Mouse (Mus musculus): ENCODE data around the gene Pafah1b3.
A peak's percentile ranks its signal among the peaks of the same experiment; 100 is the strongest.

The Pafah1b3 gene

DNA sequence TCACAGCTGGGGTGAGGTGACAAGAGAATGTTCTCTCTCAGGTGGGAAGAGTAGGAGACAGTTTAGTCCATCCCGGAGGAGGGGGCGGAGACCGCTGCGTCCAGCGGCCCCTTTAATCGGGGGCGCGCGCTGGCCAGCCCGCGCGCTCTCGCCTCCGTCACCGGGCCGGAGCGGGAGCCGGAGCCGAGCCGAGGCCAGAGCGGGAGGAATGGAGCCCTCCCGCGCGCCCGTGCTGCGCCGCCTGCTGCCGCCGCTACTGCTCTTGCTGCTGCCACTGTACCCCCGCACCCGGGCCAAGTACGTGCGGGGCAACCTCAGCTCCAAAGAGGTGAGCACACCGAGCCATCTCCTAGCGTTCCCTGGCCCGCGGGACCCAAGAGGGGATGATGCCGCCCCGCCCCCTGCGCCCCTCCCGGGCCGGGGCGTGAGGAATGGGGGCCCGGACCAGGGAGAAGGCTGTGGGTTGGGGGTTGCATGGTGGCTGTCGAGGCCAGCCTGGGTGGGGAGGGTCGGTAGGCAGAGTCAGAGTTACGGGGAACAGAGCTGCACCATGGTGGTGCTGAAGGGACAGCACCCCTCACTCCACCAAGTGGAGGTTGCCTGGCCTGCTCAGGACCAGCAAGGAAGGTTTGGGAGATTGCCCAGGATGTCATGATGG, 8.3 kb upstream of the Pafah1b3 start, which contains the start of gene Tmem145:
TSS of gene Tmem145 (plus strand) at position 151 of the 658 bp plus-strand sequence.
- no peak for DNase-seq (ENCODE audit: low spot score in 2 of 2)

DNA sequence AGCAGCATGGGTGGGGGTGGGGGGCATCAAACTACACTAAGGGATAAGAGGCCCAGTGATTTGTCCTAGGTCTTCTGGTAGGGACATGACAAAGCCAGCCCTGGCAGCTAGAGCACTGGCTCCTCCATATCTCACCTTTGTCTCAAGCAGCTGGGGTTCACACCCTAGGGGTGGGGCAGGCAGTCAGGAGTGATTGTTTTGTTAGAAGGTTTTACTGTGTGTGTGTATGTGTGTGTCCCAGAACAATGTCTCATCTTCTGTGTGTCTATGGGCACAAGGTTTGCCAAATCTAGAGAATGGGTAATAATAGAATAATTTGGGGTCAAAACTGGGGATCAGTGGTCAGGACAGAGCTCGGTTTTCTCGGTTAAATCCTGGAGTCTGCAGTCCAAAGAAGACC, 7.7 kb upstream of the Pafah1b3 start:
- DNase-seq (ENCODE audit: low spot score in 2 of 2): no peak

DNA sequence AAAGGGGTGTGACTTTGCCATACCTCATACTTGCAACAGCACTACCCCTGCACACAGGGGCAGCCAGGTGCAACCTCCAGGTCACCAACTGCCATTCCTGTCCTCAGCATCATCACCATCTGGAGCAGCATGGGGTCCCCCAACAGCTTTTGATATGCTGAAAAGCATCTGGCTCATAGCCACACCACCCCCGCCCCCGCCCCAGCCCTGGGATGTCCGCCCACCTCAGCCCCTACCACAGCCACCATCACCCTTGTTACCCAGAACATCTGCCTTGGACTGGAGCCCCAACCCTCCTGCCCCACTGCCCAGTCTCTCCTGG, 5.9 kb upstream of the Pafah1b3 start:
- no peak for DNase-seq (ENCODE audit: low spot score in 2 of 2)

DNA sequence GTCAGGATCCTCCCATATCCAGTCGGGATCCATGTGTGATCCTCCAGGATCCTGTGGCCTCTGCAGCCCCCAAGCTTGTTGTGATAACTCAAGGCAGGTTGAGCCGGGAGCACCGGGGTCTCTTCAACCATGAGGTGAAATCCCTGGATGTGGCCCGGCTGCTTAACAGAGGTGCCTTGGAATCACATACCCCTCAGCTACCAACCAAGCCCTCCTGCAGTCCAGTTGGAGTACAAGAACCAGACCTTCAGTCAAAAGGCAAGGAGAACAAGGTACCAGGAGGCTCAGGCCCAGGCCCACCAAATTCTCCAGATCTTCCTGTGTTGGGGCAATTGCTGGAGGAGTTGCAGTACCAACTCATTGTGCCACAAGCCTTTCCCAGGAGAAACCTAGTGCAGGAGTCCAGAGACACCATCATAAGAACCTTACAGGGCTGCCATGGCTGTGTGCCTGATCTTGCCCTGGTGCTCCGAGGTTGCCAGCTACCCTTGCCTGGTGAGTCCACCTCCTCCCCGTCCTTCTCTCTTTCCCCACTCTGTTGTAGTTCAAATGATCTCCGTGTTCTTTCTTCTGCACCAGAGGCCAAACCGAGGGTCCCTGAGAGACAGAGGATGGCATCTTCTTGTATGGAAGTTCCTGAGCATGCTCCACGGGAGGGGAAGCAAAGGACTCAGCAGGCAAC, 5.4 kb upstream of the Pafah1b3 start:
- no peak for DNase-seq (ENCODE audit: low spot score in 2 of 2)

DNA sequence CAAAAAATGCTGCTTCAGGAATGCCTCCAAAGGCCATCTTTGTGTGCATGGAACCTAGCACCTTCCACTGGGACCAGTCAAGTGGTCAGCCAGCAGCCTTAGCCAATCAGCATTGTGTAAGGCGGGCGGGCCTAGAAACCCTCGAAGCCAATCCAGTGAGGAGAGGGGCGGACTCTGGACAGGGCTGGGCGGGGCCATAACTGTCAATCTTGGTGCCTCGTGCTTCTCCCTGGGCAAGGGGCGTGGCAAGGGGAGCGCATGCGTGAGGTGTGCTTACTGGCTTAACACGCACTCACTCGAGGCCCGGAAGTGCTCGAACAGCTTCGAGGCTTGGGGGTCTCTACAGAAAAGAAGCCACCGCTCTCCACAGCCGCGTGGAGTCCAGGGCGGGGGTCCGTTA, 3.3 kb upstream of the Pafah1b3 start, which contains the start of gene Prr19:
TSS of gene Prr19 (plus strand) at position 349 of the 400 bp plus-strand sequence.
- DNase-seq (ENCODE audit: low spot score in 2 of 2): no peak

DNA sequence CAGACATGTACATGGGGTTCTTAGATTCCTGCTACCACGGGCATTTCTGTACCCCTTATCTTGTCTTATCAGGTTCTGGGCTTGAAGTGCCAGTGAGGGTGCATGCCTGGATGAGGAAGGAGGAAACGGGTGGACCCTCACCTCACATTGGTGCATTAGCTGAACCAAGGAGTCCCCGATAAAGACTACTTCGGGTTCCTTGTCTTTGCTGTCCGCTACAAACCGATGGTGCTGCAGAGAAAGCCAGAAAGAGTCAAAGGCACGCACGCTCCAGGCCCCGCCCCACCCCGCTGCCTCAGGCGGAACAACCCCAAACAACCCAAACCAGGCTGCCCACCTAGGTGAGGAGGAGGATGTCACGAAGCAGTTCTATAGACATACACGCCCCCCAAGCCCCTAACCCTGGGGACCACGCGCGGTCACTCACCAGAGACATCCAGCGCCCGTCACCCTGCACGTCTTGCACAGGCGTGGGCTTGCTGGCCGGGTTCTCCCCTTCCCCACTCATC, 787 bp downstream of the Pafah1b3 start:
- DNase-seq (ENCODE audit: low spot score in 2 of 2): peak in 1 of 2 experiments; percentile 29

DNA sequence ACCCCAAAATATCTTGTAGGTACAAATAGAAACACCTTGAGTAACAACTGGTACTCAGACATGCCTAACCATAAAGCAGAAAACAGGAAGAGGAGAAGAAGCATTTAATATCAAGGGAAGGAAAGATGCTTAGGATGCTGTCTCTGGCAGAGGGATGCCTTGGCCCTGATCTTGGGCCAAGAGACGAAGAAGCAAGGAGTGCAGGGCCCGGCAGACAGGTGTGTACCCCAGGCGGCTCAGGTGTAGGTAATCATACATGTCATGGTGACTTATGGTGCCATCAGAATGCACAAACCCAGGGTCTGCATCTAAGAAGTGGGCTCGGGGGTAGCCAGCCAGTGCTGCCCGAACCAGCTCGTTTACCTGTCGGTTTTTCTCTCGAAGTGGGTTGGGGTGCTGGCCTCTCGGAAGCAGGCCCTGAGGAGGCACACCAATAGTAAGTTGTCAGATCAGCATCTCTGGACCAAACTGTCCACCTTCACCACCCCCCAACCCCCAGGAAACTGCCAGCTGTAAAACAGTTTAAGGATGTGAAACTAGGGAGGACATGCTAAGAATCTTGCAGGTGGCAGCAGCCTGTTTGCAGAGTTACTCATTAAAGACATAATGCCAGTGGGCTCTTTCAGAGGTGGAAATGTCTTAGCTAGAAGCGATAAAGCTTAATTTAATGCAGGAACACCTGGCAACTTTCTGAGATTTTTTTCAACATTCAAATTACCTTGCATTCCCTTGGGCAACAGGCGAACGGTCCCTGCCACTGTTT, 2.6 kb downstream of the Pafah1b3 start:
- DNase-seq (ENCODE audit: low spot score in 2 of 2): no peak

DNA sequence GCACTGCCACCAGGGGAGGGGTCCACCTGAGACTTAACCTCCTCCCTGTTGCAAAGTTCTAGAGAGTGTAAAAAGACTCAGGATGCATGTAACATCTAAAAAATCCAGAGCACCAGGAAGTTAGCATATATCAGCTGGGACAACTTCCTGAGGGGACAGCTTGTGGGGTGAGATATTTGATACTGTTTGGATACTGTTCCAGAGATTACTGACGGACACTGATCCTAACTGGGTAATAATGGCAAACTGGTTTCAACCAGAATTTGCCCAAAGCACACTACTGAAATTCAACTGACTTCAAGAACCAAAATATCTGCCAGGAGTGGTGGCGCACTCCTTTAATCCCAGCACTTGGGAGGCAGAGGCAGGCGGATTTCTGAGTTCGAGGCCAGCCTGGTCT, 3.3 kb downstream of the Pafah1b3 start:
- no peak for DNase-seq (ENCODE audit: low spot score in 2 of 2)

DNA sequence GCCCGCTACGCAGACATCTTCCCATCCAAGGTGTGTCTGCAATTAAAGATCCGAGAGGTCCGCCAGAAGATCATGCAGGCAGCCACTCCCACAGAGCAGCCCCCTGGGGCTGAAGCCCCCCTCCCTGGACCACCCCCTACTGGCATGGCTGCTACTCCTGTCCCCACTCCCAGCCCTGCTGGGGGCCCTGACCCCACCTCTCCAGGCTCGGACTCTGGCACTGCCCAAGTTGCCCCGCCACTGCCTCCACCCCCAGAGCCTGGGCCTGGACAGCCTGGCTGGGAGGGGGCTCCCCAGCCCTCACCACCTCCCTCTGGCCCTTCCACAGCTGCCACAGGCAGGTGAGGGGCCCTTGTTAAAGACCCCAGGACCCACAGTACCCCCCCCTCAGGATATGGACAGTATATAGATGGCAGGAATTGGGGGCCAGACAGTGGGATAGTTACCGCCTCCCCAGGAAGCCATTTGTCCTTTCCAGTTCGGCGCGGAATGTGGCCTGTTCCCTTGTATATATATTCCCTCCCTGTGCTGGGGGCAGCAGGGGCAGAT, 4.5 kb downstream of the Pafah1b3 start:
- DNase-seq (ENCODE audit: low spot score in 2 of 2): no peak

DNA sequence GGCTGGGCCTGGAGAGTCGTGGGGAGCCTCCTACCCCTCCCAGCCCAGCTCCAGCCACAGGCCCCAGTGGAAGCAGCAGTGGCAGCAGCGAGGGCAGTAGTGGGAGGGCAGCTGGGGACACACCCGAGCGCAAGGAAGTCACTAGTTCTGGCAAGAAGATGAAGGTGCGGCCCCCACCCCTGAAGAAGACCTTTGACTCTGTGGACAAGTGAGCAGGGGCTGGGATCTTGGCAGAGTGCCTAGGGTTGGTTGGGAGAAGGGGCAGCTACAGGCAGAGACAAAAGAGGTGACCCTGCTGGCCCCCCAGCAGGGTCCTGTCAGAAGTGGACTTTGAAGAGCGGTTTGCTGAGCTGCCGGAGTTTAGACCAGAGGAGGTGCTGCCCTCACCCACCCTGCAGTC, 5.7 kb downstream of the Pafah1b3 start:
- no peak for DNase-seq (ENCODE audit: low spot score in 2 of 2)

DNA sequence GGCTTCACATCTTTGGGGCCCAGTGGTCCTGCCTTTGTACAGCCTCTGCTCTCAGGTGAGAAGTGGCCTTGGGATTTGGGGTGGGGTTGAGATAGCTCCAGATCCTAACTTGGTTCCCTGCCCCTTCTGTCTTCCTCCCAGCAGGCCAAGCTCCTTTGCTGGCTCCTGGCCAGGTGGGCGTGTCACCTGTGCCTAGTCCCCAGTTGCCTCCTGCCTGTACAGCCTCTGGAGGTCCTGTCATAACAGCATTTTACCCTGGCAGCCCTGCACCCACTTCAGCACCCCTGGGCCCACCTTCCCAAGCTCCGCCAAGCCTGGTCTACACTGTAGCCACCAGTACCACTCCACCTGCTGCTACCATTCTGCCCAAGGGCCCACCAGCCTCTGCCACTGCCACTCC, 6.9 kb downstream of the Pafah1b3 start:
- DNase-seq (ENCODE audit: low spot score in 2 of 2): peak in 1 of 2 experiments; percentile 37

DNA sequence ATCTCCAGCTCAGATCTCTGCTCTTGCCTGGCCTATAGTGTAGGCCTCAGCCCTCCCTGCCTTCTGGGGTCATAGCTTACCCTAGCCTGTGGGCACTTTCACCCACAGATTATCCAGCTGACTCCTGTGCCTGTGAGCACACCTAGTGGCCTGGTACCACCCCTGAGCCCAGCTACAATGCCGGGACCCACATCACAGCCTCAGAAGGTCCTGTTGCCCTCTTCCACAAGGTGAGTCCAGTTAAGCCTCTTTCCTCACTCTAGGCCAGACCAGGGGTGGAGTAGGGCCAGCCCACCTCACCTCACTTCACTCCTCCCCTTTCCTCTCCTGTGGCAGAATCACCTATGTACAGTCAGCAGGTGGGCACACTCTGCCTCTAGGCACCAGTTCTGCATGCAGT, 7.3 kb downstream of the Pafah1b3 start:
- no peak for DNase-seq (ENCODE audit: low spot score in 2 of 2)

DNA sequence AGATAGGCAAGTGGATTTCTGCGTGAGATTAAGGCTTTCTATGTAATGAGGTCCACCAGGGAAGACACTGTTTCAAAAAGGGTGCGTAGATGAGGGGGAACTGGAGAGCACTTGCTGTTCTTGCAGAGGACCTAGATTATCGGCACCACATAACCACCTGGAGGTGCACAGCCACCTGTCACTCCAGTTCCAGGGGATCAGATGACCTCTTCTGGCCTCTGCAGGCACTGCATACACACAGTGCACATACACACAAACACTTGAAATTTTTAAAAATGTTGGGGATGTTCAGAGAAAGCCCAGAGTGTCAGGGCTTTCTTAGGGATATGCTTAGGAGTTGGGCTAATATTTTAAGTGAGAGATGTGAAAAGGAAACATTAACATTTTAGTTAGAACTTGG, 7.9 kb downstream of the Pafah1b3 start:
- DNase-seq (ENCODE audit: low spot score in 2 of 2): no peak

DNA sequence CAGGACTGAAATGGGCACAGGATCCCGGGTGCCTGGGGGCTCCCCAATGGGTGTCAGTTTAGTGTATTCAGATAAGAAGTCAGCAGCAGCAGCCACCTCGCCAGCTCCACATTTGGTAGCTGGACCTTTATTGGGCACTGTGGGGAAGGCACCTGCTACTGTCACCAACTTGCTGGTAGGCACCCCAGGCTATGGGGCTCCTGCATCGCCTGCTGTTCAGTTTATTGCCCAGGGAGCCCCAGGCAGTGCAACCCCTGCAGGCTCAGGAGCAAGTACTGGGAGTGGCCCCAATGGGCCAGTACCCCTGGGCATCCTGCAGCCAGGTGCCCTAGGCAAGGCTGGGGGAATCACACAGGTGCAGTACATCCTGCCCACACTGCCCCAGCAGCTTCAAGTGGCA, 9.1 kb downstream of the Pafah1b3 start:
- DNase-seq (ENCODE audit: low spot score in 2 of 2): no peak

DNA sequence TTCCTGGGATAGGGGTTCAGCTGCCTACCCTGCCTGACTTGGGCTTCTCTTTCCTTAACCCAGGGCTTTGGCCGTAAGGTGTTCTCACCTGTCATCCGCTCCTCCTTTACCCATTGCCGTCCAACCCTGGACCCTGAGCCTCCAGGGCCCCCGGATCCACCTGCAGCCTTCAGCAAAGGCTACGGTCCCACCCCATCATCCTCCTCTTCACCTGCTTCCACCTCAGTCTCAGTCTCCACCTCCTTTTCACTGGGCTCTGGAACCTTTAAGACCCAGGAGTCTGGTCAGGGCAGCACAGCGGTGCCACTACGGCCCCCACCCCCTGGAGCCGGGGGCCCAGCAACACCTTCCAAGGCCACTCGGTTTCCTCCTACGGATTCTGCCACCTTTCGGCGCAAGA, 9.8 kb downstream of the Pafah1b3 start:
- no peak for DNase-seq (ENCODE audit: low spot score in 2 of 2)

DNA sequence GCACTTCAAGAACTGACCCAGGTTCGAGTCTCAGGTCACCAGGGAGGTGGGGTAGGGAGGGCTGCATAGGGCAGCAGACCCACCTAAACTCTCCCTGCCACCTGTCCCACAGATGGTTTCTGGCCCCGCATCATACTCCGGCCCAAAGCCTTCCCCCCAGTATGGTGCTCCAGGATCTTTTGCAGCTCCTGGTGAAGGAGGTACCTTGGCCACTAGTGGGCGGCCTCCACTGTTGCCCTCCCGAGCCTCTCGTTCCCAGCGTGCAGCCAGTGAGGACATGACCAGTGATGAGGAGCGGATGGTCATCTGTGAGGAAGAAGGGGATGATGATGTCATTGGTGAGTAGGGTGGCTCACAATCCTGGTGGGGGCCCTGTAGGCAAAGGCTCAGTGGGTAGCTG, 10.8 kb downstream of the Pafah1b3 start:
- DNase-seq (ENCODE audit: low spot score in 2 of 2): no peak

DNA sequence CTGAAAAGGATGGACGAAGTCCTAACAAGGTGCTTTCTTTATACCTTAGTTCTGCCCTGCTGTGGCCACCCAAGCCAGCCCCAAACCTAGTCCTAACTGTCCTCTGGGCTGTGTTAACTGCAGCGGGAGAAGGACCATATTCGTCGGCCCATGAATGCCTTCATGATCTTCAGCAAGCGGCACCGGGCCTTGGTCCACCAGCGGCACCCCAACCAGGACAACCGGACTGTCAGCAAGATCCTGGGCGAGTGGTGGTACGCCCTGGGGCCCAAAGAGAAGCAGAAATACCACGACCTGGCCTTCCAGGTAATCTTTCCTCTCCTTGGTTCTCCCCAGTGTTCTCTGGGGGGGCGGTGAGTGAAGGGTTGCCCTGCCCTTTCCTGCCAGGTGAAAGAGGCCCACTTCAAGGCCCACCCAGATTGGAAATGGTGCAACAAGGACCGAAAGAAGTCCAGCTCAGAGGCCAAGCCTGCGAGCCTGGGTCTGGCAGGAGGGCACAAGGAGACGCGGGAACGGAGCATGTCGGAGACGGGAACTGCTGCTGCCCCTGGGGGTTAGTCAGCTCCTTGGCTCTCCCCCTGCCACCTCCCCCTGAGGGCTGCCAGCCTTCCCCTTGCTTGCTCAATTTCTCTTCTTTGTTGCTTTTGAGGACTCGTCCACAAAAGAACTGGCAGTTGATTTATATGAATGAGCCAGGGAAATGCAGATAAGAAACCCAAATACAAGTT, 12.1 kb downstream of the Pafah1b3 start:
- DNase-seq (ENCODE audit: low spot score in 2 of 2): no peak

DNA sequence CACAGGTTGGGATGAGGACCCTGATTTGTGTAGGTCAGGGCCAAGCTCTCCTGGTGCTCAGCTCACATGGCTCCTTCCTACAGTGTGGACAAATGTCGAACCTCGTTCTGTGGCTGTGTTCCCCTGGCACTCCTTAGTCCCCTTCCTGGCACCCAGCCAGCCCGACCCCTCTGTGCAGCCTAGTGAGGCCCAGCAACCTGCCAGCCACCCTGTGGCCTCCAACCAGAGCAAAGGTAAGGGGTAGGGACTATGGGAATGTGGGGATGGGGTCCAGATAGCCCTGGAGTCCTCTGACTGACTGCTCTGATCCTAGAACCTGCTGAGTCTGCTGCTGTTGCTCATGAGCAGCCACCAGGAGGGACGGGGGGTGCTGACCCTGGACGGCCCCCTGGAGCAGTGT, 13.0 kb downstream of the Pafah1b3 start:
- peak in 1 of 2 experiments; percentile 36 for DNase-seq (ENCODE audit: low spot score in 2 of 2)

DNA sequence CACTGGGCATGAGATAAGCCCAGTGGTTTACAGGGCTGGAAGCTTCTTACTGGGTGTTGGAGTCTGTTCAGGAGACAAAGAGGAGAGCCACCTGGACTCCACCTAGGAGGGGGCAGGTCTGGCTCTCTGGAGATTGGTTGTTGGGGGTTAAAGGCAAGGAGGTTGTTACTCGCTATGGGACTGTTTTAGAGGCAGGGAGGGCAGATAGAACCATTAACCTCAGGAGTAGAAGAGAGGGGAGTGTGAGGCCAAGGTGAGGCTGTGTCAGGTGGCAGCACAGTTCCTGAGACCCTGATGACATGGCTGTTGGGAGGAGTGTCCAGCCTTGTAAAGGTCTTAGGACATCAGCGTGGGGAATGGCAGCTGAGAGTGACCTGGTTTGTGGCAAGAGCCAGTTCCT, 13.6 kb downstream of the Pafah1b3 start:
- peak in 1 of 2 experiments; percentile 5 for DNase-seq (ENCODE audit: low spot score in 2 of 2)

DNA sequence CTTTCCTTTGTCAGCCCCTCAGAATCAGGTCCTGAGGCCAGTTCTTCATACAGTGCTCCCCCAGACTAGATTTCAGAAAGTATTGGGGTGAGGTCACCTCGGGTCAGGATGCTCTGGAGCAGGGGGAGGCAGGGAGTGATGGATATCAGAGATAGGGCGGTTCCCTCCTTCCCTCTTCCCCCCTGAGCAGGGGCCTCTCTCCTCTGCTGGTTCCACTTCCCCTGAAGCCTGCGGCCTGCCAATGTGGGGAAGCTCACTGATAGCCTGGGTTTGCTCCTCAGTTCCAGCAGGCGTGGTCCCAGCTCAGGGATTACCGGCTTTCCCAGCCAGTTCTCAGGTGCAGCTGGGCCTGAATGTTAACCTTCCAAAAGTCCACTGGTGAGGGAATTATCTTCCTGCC, 14.1 kb downstream of the Pafah1b3 start:
- peak in 1 of 2 experiments; percentile 11 for DNase-seq (ENCODE audit: low spot score in 2 of 2)

DNA sequence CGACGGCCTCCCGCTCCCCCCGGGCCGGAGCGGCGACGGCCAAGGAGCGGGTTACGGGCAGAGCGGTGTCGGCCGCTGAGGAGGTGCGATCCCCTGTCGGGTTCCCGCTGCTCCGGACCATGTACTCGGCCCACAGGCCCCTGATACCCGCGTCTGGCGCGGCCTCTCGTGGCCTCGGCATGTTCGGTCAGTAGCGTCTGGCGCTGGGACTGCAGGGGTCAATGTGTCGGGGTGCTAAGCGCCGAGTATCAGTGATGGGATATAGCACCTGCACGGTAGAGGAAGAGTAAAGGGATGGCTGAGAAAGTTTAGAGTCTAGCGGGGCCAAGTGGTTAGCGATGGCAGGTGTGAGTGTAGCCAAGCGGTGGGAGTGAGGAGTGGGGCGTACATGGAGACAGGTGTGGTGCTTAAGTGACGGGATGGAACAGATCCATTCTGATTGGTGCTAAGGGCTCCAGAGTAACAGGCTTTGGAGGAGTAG, 15.0 kb downstream of the Pafah1b3 start:
- DNase-seq (ENCODE audit: low spot score in 2 of 2): peak; percentile 50 to 64
